Mouse (Mus musculus): Measurements from ENCODE around the gene Zfp423.

The Zfp423 gene

DNA sequence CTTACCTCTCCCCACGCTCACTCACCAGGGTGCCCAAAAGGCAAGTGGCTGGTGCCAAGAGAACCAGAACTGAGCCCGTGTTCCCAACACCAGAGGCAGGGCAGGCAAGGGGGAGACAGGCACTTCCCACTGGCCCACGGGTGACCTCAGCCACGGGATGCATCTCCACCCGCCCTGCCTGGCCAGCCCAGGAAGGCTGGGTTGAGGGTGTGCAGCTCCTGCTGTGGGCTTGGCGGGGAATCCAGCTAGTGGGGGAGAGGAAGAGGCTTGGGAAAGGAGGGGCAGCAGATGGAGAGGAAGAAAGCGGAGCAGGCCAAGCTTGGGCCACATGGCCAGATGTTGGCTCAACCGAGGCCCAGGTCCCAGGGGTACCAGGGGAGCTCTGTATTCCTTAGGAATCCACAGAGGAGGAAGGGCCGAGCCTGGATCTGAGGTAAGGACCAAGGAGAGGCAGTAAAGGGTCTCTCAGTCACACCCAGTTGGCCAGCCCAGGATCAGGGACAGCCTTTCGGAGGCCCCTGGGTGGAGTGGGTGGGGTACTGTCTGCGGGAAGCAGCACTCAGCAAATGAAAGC lies 155.0 kb downstream of the Zfp423 start:
- no peak for DNase-seq (ENCODE audit: low read depth, low spot score)

DNA sequence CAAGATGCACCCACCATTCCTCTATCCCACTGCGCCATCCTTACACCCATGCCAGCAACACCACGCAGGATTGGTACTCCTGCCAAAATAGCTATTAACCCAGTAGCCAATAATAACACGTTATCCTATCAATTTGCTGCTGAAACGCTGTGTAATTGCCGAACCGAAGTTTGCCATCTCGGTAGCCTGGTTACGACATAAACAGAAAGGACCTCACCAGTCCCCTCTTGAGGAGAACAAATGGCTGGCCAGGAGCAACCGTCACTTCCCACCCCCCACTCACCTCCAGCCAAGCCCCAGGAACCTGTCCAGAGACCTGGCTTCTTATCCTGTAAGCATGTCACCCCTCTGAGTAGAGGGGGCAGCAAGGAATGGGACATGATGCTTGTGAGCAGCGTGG lies 156.0 kb downstream of the Zfp423 start:
- DNase-seq (ENCODE audit: low read depth, low spot score), result no peak

DNA sequence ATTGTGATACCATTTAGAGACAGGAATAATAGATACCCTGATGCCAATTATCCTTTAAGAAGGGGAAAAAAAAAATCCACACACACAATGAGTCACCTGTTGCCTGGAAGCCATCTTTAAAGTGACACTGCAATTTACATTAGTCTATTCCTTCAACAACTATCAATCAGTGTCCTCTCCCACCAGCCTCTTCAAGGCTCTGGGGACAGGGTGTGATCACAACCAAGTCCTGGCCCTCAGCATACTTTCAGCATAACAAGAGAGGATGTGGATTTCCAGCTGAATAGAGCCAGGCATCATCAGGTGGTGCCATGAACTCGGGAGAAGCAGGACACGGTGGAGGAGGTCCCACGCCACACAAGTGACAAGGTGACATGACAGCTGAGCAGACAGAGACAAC lies 156.8 kb downstream of the Zfp423 start:
- no peak for DNase-seq (ENCODE audit: low read depth, low spot score)

DNA sequence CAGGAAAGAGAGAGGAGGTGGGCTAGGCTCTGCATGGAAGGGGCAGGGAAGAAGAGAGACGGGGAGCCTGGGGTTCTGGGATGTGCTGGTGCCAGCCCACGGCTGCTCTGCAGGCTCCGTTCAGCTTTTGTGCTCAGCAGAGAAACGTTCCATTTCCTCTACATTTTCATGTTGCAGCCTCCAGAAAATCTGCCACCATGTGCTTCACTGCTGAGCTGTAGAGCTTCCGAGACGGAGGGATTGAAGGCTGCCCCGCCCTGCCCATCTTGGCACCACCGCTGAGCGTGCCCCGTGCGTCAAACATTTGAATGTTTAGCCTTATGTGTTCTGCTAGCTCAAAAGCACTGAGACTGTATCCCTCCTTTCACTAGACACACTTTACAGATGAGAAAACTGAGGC lies 159.3 kb downstream of the Zfp423 start:
- no peak for DNase-seq (ENCODE audit: low read depth, low spot score)

DNA sequence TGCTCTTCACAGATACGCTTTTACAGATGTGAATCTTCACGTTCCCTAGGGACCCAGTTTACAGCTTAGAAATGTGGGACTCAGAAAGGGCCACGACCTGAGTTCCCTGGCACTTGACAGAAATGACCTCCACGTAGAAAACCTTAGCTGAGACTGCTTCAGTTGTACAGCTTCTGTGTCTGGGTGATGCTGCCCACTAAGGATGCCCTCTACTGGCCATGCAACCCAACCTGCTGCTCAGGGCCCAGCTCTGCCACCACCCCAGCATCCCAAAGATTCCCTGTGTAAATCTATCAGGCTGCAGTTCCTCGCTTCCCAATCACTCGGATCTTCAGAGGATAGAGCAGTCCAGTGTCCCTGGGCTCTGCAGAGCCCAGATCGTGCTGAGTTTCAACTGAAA lies 163.2 kb downstream of the Zfp423 start:
- DNase-seq (ENCODE audit: low read depth, low spot score), result peak; percentile 45

DNA sequence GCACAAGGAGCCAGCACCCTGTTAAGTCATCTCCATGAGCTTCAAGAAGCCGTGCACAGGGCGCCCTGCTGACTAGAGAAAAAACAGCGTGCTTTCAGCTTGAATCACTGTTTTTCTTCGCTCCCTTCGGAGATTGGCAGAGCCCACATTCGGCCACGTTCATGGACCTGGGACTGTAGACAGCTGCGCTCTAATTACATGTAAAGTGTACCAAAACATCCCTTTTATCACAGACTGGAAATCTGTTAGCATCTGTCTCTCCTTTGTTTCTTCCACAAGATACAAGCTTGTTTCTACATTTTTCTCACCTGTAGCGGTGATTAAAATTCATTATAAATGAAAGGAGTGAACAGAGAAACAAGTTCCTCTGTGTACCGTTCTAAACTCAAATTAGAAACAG lies 164.8 kb downstream of the Zfp423 start:
- peak; percentile 44 for DNase-seq (ENCODE audit: low read depth, low spot score)

DNA sequence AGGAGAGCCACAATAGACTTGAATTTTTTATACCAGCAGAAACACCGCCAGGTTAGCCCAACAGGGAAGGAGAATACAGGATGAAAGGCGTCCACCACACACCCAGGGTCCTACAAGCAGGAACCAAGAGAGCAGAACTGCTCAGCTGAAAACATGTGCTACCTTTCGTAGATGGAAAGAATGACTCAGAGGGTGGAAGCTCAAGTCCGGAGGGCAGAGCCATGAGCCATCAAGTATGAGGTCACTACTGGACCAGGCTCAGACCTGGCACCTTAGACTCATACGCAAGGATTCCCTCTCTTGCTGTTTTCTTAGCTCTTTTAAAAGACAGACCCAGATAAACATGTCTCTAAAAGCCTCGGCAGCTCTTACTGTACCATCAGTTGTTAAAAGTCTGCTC lies 168.3 kb downstream of the Zfp423 start:
- DNase-seq (ENCODE audit: low read depth, low spot score), result peak; percentile 92

DNA sequence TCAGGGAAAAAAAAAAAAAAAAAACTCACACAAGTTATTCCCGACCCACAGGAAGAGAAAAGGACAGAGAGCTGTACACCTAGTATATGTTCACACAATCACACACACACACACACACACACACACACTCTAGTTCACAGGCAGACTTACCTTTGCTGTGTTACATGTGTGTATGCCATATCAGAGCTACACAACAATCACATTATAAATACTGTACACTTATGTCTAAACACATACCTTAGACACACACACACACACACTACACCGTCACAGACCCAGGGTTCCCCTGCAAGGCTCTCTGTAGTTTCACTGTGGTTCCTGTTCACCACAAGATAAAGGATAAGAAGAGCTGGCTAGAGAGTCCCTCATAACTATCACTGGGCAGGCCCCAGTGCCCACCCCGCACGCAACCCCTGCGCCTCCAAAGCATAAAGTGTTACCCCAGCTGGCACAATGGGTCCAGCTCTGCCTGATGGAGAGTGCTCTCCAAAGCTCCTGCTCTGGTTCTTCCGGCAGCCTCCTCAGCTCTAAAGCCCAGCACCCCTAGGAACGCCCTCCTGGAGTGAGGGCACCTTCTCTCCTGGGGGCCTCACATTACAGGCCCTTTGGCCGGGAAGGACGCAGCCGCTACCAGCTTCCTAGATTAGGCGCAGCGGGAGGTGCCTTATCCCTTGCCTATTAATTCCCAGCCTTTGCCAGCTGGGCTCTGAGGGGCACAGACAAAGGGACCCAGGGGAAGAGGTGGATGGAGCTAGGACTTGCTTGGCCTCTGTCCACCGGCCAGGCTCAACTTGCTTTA lies 174.6 kb downstream of the Zfp423 start:
- DNase-seq (ENCODE audit: low read depth, low spot score), result no peak

DNA sequence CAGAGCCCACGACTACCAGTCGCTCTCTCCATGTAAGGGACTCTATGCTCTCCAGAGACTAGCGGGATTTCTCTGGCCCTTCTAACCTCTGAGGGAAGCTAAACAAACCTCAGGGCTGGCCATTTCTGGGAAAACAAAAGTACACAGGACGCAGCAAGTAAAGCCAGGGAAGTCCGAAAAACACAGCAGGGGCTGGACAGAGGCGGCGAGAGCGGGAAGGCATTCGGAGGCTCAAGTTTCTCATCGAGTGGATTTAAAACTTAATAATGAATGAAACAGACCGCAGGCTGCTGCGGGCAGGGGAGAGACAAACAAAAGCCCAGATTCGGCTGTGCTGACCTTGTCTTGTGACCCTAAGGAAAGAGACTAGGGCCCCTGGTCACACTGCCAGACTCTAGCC lies 175.2 kb downstream of the Zfp423 start:
- no peak for DNase-seq (ENCODE audit: low read depth, low spot score)

DNA sequence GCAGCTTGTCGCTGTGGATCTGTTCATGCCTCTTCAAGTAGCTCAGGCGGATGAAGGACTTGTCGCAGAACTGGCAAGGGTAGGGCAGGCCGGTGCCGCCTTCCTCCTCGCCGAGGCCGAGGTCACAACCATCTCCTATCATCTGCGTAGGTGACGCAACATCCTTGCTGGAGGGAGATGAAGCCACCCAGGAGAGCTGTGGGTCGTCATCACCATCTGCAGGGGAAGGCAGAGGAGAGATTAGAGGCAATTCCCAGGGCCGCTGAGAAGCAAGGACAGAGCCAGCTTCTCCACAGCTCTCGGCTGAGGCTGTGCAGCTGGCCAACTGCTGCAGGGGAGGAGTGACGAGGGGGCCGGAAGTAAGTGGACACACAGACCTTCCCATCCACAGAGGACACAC lies 176.2 kb downstream of the Zfp423 start:
- DNase-seq (ENCODE audit: low read depth, low spot score), result no peak

DNA sequence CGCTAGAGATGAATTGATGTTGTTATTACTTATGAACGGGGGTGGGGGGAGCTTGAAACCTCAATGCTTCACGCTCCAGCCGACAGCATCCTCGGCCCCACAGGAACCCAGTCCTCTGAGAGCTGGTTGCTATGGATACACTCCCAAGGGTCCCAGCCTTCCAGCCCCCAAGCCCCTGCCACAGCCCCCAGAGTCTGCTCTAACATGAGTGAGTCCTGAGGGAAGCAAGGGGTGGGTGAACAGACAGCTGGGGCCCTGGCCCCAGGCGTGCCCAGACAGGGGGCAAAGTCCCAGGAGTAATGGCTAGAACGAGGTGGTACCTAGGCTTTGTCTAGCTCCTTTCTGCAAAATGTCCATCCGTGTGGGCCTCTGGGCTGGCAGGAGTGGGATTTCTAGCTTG lies 181.8 kb downstream of the Zfp423 start:
- no peak for DNase-seq (ENCODE audit: low read depth, low spot score)

DNA sequence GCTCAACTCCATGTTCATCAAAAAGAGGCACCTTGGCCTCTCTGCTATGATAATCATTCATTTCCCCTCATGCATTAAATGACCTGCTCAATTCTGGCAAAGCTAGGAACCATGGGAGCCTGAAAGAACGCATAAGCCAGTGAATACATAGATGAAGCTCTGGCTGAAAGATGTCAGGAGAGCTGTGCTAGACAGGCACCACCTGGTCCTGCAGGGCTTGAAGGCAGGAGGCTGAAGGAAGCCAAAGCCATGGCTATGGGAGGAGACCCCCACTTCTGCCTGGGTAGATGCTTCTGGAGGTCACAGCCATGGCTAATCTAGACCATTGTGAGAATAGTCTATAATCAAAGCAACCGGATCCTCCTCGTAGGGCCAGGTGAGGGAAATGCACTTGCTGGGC lies 183.5 kb downstream of the Zfp423 start:
- DNase-seq (ENCODE audit: low read depth, low spot score), result no peak

DNA sequence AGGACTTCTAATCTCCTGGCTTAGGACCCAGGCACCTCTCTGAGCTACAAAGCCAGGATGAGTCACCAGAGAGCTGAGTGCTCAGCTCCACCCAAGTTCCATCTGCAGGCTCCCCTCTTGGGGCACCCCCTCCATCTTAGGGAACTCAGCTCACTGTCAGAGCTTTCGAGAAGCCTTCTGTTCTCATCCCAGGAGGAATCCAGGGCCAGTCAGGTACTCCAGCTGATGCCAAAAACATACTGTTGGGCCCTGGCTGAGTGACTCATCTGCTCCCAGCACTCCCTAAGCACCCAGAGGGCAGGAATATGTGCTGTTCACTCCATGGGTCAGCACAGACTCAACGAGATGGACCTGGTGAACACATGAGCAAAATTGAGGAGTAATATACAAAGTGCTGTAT lies 184.4 kb downstream of the Zfp423 start:
- DNase-seq (ENCODE audit: low read depth, low spot score), result peak; percentile 61

DNA sequence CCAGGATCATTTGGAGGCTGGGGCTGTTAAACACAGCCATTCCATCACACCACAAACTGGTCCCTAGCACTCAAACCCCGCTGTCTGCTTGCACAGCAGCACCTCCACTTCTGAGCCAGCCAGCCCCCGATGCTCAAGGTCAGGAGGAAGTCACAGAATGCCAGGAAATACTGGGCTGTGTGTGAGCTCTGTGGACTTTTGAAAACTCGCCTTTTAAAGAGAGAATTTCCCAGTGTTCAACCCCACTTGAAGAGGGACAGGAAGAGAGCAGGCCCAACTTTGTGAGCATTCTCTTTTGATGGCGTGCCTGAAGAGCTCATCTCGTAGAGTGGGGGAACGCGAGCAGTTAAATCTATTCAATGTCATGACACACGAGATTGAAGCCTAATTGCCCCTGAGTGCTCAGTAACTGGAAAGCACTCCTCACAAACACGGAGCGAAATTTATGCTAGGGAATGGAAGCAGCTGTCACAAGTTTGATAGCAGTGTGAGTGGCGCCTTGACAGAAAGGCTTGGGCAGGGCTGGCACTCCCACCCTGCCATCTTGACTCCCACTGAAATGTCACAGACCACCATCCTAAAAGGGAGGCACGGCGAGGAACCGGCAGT lies 186.4 kb downstream of the Zfp423 start:
- no peak for DNase-seq (ENCODE audit: low read depth, low spot score)

DNA sequence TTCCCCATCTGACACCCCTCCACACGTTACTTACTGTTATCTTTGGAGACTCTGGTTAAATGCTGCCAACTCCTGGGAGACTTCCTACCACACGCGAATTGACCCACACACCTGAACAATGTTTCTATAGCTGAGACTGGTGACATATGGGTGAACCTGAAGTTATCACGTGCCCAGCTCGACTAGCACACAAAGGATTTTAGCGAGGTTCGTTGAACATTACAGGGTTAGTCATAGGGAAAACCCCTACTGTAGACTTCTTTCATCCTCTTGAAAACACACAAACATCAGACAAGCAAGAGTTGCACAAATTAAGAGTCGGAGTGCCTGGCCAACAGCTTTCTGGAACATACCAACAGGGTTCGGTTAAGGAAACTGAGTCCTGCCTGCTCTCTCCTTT lies 191.5 kb downstream of the Zfp423 start:
- DNase-seq (ENCODE audit: low read depth, low spot score), result no peak

DNA sequence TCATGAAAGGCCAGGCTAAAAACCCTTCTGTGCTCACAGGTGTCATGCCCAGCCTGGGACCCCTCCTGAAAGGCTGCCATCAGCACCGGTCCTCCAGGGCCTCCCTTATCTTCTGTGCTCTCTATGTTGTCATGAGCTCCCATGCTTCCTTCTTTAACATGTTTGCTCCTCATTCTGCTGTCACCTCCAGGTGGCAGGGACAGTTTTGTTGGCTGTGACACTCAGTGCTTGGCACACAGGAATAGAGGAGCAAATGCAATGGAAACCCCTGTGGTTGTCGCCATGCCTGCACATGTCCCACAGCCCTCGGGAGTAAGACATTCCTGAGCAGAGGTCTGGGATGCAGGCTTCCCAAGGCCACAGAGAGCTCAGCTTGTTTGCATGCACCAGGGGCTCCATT lies 194.1 kb downstream of the Zfp423 start:
- no peak for DNase-seq (ENCODE audit: low read depth, low spot score)

DNA sequence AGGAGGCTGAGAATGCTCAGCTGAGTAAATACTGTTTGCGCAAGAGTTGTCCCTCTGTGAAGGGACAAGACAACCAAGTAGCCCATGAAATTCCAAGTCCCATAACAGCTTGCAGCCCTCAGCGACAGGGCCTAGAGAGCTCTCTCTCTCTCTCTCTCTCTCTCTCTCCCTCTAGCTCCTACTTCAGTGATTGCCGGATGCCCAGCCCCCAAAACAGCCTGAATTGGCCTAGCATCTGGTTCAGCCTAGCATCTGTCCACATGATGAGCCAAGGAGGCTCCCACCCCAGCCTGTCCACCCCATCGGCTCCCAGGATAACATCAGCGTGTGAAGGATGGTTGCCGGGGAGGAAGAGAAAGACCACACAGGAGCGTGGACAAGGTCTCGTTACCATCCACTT lies 200.6 kb downstream of the Zfp423 start:
- DNase-seq (ENCODE audit: low read depth, low spot score), result no peak

DNA sequence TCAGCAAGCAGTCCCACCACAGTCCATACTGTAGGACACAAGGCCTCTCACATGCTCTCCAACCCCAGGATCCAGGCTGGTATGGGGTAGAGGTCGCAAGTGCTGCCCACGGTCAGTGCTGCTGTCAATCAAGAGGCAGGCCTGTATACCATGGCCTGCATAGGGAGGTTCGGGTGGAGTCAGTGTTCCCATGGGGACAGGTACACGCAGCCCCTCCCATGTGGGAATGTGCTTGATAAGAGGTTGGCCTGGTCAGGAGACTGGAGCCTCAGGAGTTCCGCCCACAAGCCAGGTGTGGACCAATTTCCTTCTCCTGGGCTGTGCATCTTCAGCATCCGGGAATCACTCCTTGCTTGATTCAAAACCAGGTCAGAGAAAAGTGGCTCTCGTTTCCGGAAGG lies 204.5 kb downstream of the Zfp423 start:
- no peak for DNase-seq (ENCODE audit: low read depth, low spot score)

DNA sequence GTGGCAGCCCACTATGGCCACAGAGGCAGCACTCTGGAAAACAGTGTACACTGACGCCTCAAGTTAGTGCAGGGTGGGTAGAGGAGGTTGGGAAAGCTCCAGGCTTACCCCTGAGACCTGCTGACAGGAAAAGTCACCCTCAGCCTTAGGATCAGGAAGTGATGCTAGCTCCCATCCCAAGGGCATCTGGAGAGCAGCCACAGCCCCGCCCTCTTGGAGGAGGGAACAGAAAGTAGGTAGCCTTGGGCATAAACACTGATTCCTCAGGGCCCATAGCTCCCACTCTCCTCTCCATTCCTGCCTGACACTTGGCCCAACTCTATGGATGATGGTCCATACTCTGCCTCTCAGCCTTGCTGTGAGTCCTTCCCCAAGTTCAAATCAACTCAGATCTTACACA lies 205.8 kb downstream of the Zfp423 start:
- peak; percentile 33 for DNase-seq (ENCODE audit: low read depth, low spot score)

DNA sequence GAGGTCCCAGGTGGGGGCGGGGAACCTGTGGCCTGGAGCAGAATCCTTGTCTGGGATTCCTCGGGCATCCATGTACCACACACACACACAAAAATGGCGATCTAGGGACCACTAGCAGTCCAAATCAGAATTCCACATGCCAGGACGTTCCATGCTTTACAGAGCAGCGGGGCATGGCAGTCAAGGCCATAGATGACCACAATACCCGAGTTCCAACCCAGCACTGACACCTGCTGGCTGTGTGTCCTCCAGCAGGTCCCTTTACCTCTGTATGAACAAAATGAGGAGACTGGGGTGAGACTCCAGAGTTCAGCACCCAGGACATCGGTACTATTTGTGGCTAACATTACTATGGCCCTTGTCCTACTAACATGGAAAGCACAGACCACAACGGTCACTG lies 206.2 kb downstream of the Zfp423 start:
- DNase-seq (ENCODE audit: low read depth, low spot score), result peak; percentile 39

DNA sequence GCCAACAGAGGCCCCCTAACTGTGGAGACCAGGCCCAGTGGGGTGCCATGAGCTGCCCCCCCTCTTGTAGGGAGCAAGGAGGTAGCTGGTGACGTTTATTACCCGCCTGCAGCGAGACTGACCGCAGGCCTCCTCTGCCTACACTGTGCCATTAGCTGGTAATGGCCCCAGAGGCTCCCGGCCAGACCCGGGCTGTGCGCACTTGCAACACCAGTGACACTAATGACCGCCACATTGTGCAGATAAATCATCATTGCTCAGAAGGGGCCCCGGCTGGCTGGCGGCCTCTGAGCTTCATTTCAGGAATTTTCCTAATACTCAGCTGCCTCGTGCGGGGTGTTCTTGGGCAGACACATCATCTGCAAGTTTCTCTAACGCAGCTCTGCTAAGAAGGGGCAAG lies 206.7 kb downstream of the Zfp423 start:
- DNase-seq (ENCODE audit: low read depth, low spot score), result no peak

DNA sequence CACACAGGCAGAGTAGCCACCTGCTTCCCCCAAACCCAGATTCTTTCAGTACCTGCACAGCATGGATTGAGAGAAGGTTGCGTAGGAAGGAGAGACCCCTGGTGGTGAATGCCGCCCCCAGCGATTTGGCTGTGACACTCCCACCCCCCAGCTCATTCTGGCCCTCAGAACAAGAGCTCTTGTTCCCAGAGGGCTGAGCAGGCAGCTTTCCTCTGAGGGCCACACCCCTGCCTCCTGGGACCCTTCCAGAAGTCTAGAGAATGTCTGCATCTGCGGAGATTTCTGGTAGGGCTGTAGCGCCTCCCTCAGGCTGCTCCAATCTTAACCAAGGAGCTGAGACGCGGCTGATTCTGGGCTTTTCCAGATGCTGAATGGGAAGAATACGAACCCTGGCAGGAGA lies 211.8 kb downstream of the Zfp423 start:
- DNase-seq (ENCODE audit: low read depth, low spot score), result no peak

DNA sequence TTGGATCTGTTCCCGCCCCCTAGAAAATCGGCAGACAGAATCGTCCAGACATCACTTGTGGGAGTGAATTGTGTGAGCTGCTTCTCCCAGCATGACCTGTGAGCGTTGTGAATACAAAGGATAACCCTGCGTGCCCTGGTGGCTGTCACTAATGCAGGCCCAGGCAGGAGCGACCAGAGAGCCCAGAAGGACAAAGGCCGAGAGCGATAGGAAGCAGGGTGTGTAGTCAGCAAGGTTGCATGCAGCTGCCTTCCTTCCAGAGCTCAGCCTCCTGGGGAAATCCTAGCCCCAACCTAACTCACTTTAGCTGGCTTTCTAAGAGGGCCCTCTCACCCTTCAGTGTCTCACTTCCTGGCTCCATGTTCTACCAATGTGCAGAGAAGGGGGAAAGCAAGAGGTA lies 212.3 kb downstream of the Zfp423 start:
- DNase-seq (ENCODE audit: low read depth, low spot score), result no peak

All from 3T3-L1 (cell line).